Mouse (Mus musculus) olfactory bulb, adult 2 months (tissue): ENCODE measurements around the gene Fam19a2.

ENCODE experiments used
- CTCF ChIP-seq: fragments of 200-500 bp; IDR thresholded peaks from 2 replicates; pipeline ENCODE4 v1.5.1; 2012; ENCODE audit warnings: low read depth, mild to moderate bottlenecking, low read length, moderate library complexity; ENCODE audit not compliant: insufficient read depth
- POLR2A ChIP-seq: fragments of 200-500 bp; IDR thresholded peaks from 2 replicates; pipeline ENCODE4 v1.6.1; 2012; ENCODE audit warnings: mild to moderate bottlenecking, low read depth, low read length, moderate library complexity; ENCODE audit not compliant: insufficient read depth

- no peak for TF ChIP-seq POLR2A
- no peak for TF ChIP-seq CTCF
Observed at GRCm38 (mm10) chr10:123721952-123722460, 458.2 kb downstream of the Fam19a2 start.
